Mouse (Mus musculus): ENCODE measurements around the gene Eef1a2.

DNA sequence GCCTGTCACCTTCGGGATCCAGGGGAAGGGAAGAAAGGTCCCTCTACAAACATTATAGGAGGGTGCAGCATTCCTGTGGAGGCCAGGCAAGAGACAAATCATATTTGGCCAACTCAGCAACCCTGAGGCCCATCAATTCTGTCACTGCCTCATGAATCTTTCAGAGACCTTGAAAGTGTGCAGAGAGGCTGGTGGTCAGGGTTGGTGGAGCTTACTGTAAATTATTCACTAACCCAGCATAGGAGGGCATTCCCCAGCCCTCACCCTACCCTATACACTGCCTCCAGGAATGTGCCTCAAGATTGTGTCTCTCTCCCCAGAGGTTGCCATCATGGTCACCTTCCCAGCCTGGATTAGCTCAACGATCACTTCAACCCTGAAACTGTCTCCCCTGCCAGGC lies 12.1 kb downstream of the Eef1a2 start:
- no peak for TF ChIP-seq CTCF (IDR thresholded peaks at IDR 0.05)
- 0 out of 2 replicates have a peak, but pooled peaks have one; percentile 15 for TF ChIP-seq POLR2A (IDR thresholded peaks at IDR 0.05; ENCODE audit: insufficient read depth, low read depth, low read length)

Measured in heart, adult 2 months (tissue).